Mouse (Mus musculus): ENCODE data around the gene Arfrp1. TPM values are rescaled to one million over a fixed set of nuclear protein-coding genes. Genes with fewer than 3 reads are reported as not detected.
A peak's percentile ranks its signal among the peaks of the same experiment; 100 is the strongest.

Gene Arfrp1
- total RNA-seq, 2 experiments from 2014 or later, result 39.6 to 41.0 TPM

- DNase-seq, result no peak
Measured at GRCm38 (mm10) chr2:181377230-181377629, 12.0 kb upstream of the Arfrp1 start.

GRCm38 (mm10) chr2:181375787-181376186 lies 10.6 kb upstream of the Arfrp1 start:
- DNase-seq, result no peak

- no peak for DNase-seq
Measured at GRCm38 (mm10) chr2:181370001-181370400, 4.8 kb upstream of the Arfrp1 start.

GRCm38 (mm10) chr2:181365655-181366075 lies 461 bp upstream of the Arfrp1 start:
- peak; percentile 38 for DNase-seq

GRCm38 (mm10) chr2:181364487-181364859 lies 731 bp downstream of the Arfrp1 start:
- DNase-seq, result no peak

- no peak for DNase-seq
Measured at GRCm38 (mm10) chr2:181363946-181364345, 1.3 kb downstream of the Arfrp1 start.

- no peak for DNase-seq
Measured at GRCm38 (mm10) chr2:181356780-181357179, 8.4 kb downstream of the Arfrp1 start.

- peak; percentile 74 for DNase-seq
Measured at GRCm38 (mm10) chr2:181342766-181343165, 22.4 kb downstream of the Arfrp1 start.

- no peak for DNase-seq
Measured at GRCm38 (mm10) chr2:181340426-181340825, 24.8 kb downstream of the Arfrp1 start.

- DNase-seq, result peak; percentile 75
Measured at GRCm38 (mm10) chr2:181334023-181334422, 31.2 kb downstream of the Arfrp1 start.

GRCm38 (mm10) chr2:181332542-181332941 lies 32.7 kb downstream of the Arfrp1 start:
- no peak for DNase-seq

- DNase-seq, result no peak
Measured at GRCm38 (mm10) chr2:181326098-181326497, 39.1 kb downstream of the Arfrp1 start.

GRCm38 (mm10) chr2:181322136-181322535 lies 43.1 kb downstream of the Arfrp1 start:
- DNase-seq, result no peak

- DNase-seq, result no peak
Measured at GRCm38 (mm10) chr2:181320103-181320499, 45.1 kb downstream of the Arfrp1 start.

GRCm38 (mm10) chr2:181319248-181320102 lies 45.7 kb downstream of the Arfrp1 start, which contains the start of gene Rtel1:
Rtel1 (plus strand) TSS chr2:181319739.
- peak; percentile 88 for DNase-seq

GRCm38 (mm10) chr2:181314080-181314810 lies 51.0 kb downstream of the Arfrp1 start, which contains the start of gene Stmn3:
Stmn3 (minus strand) TSS chr2:181314500.
- peak; percentile 80 for DNase-seq

- DNase-seq, result no peak
Measured at GRCm38 (mm10) chr2:181313344-181314079, 51.7 kb downstream of the Arfrp1 start.

GRCm38 (mm10) chr2:181313006-181313343 lies 52.2 kb downstream of the Arfrp1 start:
- no peak for DNase-seq

GRCm38 (mm10) chr2:181312435-181312834 lies 52.8 kb downstream of the Arfrp1 start:
- no peak for DNase-seq

Data from heart, postnatal 4 days (tissue).